Mouse (Mus musculus): ENCODE results near the gene Frmd4a. TPM values are rescaled to one million over a fixed set of nuclear protein-coding genes. Genes with fewer than 3 reads are reported as not detected.

The Frmd4a gene
- total RNA-seq, 1 experiment = 9.3 TPM

DNA sequence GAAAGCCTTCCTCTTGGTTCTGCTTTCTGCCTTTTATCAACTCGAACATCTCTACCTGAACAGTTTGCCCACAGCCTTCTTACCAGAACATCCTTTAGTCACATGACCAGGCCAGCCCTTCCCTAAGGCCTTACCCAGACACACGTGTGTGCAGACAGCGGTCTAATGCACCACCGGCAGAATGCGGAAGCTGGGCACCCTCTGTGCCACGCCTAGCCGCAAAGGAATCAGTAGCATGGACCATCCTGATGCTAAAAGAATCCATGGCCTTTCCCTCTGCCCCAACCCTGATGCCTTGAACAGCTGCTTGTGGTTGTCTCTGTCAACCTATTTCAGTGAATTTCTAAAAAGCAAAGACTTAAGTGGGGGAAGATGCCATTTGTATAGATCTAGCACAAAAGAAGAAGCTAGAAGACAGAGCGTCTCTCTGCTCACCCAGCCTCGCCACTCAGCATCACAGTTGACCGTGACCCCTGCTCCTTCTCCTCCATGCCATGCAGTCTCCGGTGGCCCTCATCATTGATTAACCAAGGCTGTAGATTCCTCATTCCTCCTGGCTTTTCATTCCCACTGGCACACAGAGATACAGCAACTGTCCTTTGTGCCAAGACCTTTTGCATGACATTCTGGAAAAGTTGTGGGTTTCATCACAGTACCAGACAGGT is 514.1 kb downstream of the Frmd4a start:
- no peaks in the 10 kb centered on the region for H3K9me3 ChIP-seq (ENCODE audit: control insufficient read depth, insufficient read depth, low read depth, low read length)
- no peak overlapping the region for H3K4me3 ChIP-seq (ENCODE audit: insufficient read depth in 1 of 2, low read depth in 1 of 2, low read length in 2 of 2, poor library complexity in 1 of 2, severe bottlenecking in 1 of 2)
- H3K9ac ChIP-seq (ENCODE audit: insufficient read depth, low read depth, low read length, poor library complexity, severe bottlenecking) = no peak overlapping the region
- TF ChIP-seq HCFC1 (IDR thresholded peaks at IDR 0.05; ENCODE audit: borderline replicate concordance, insufficient read depth, low read length) (no peak), MAFK (IDR thresholded peaks at IDR 0.05; ENCODE audit: insufficient read depth, low read depth, low read length) (no peak), ZNF384 (IDR thresholded peaks at IDR 0.05; ENCODE audit: low read depth, low read length) (no peak), ZC3H11A (IDR thresholded peaks at IDR 0.05; ENCODE audit: borderline replicate concordance, low read depth, low read length) (no peak), CHD2 (IDR thresholded peaks at IDR 0.05; ENCODE audit: low read depth, low read length) (no peak)
- no peak overlapping the region for H3K27ac ChIP-seq (ENCODE audit: insufficient read depth, low read depth, low read length, poor library complexity, severe bottlenecking)
- H3K4me1 ChIP-seq (ENCODE audit: control insufficient read depth in 2 of 2, insufficient read depth in 2 of 2, low read length in 2 of 2, poor library complexity in 1 of 2) = peaks cover 2 to 6% of the 10 kb centered on the region in 2 experiments; a peak in 2 of 4 replicates
- no peak for DNase-seq (ENCODE audit: low read depth, low spot score)
- in situ Hi-C loops (cut with MboI; ENCODE audit: low sequenced_read_pairs in 2 of 2, unreplicated experiment in 2 of 2) = no loop called here
- H3K36me3 ChIP-seq (ENCODE audit: control insufficient read depth, insufficient read depth, low read length, poor library complexity, severe bottlenecking) = no peaks in the 10 kb centered on the region

- H3K27ac ChIP-seq (ENCODE audit: insufficient read depth, low read depth, low read length, poor library complexity, severe bottlenecking) = no peak overlapping the region
- in situ Hi-C loops (cut with MboI; ENCODE audit: low sequenced_read_pairs in 2 of 2, unreplicated experiment in 2 of 2) = no loop called here
Observed at GRCm38 (mm10) chr2:4532198-4532568, 514.7 kb downstream of the Frmd4a start.

DNA sequence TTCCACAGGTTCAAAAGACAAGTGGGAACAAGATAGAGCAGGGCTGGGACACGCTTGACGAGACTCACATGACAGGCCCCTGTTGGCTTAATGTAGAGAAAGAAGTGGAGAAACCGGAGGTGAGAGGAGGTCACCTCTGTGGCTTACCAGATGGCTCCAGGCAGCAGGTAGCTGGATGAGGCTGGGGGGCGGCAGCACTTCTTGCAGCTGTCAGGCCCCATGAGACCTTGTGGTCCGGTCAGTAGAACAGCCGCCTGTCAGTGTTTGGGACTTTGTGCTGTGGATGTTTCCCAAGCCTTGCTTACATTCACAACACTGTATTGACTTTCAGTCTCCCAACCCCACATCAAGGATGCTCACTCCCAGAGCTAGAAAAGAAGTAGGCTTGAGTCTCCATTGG is 515.4 kb downstream of the Frmd4a start:
- H3K36me3 ChIP-seq (ENCODE audit: control insufficient read depth, insufficient read depth, low read length, poor library complexity, severe bottlenecking) = no peaks in the 10 kb centered on the region
- no peaks in the 10 kb centered on the region for H3K9me3 ChIP-seq (ENCODE audit: control insufficient read depth, insufficient read depth, low read depth, low read length)
- no peak for DNase-seq (ENCODE audit: low read depth, low spot score)
- in situ Hi-C loops (cut with MboI; ENCODE audit: low sequenced_read_pairs in 2 of 2, unreplicated experiment in 2 of 2) = no loop called here
- no peak for TF ChIP-seq MAFK (IDR thresholded peaks at IDR 0.05; ENCODE audit: insufficient read depth, low read depth, low read length)
- H3K4me1 ChIP-seq (ENCODE audit: control insufficient read depth in 2 of 2, insufficient read depth in 2 of 2, low read length in 2 of 2, poor library complexity in 1 of 2) = peaks cover 2 to 6% of the 10 kb centered on the region in 2 experiments; a peak in 2 of 4 replicates
- no peak overlapping the region for H3K27ac ChIP-seq (ENCODE audit: insufficient read depth, low read depth, low read length, poor library complexity, severe bottlenecking)
- H3K4me3 ChIP-seq (ENCODE audit: insufficient read depth in 1 of 2, low read depth in 1 of 2, low read length in 2 of 2, poor library complexity in 1 of 2, severe bottlenecking in 1 of 2) = no peak overlapping the region
- H3K9ac ChIP-seq (ENCODE audit: insufficient read depth, low read depth, low read length, poor library complexity, severe bottlenecking) = no peak overlapping the region

More at GRCm38 (mm10) chr2:4532198-4532568, 514.7 kb downstream of the Frmd4a start:
- TF ChIP-seq CHD2 (IDR thresholded peaks at IDR 0.05; ENCODE audit: low read depth, low read length) (no peak), MAFK (IDR thresholded peaks at IDR 0.05; ENCODE audit: insufficient read depth, low read depth, low read length) (no peak), ZNF384 (IDR thresholded peaks at IDR 0.05; ENCODE audit: low read depth, low read length) (no peak), ZC3H11A (IDR thresholded peaks at IDR 0.05; ENCODE audit: borderline replicate concordance, low read depth, low read length) (no peak), HCFC1 (IDR thresholded peaks at IDR 0.05; ENCODE audit: borderline replicate concordance, insufficient read depth, low read length) (no peak)
- no peak for DNase-seq (ENCODE audit: low read depth, low spot score)
- Histone ChIP-seq H3K36me3 (ENCODE audit: control insufficient read depth, insufficient read depth, low read length, poor library complexity, severe bottlenecking) (no peaks in the 10 kb centered on the region), H3K4me3 (ENCODE audit: insufficient read depth in 1 of 2, low read depth in 1 of 2, low read length in 2 of 2, poor library complexity in 1 of 2, severe bottlenecking in 1 of 2) (no peak overlapping the region), H3K9ac (ENCODE audit: insufficient read depth, low read depth, low read length, poor library complexity, severe bottlenecking) (no peak overlapping the region), H3K4me1 (ENCODE audit: control insufficient read depth in 2 of 2, insufficient read depth in 2 of 2, low read length in 2 of 2, poor library complexity in 1 of 2) (peaks cover 2 to 6% of the 10 kb centered on the region in 2 experiments; a peak in 2 of 4 replicates), H3K9me3 (ENCODE audit: control insufficient read depth, insufficient read depth, low read depth, low read length) (no peaks in the 10 kb centered on the region)

- H3K27ac ChIP-seq (ENCODE audit: insufficient read depth, low read depth, low read length, poor library complexity, severe bottlenecking) = no peak overlapping the region
- H3K36me3 ChIP-seq (ENCODE audit: control insufficient read depth, insufficient read depth, low read length, poor library complexity, severe bottlenecking) = no peaks in the 10 kb centered on the region
- TF ChIP-seq ZNF384 (IDR thresholded peaks at IDR 0.05; ENCODE audit: low read depth, low read length) = no peak
- TF ChIP-seq MAFK (IDR thresholded peaks at IDR 0.05; ENCODE audit: insufficient read depth, low read depth, low read length) = no peak
- TF ChIP-seq CHD2 (IDR thresholded peaks at IDR 0.05; ENCODE audit: low read depth, low read length) = no peak
- no peak for TF ChIP-seq ZC3H11A (IDR thresholded peaks at IDR 0.05; ENCODE audit: borderline replicate concordance, low read depth, low read length)
- TF ChIP-seq HCFC1 (IDR thresholded peaks at IDR 0.05; ENCODE audit: borderline replicate concordance, insufficient read depth, low read length) = no peak
- no peak overlapping the region for H3K9ac ChIP-seq (ENCODE audit: insufficient read depth, low read depth, low read length, poor library complexity, severe bottlenecking)
- DNase-seq (ENCODE audit: low read depth, low spot score) = no peak
- no peak overlapping the region for H3K4me3 ChIP-seq (ENCODE audit: insufficient read depth in 1 of 2, low read depth in 1 of 2, low read length in 2 of 2, poor library complexity in 1 of 2, severe bottlenecking in 1 of 2)
- in situ Hi-C loops (cut with MboI; ENCODE audit: low sequenced_read_pairs in 2 of 2, unreplicated experiment in 2 of 2) = no loop called here
- H3K4me1 ChIP-seq (ENCODE audit: control insufficient read depth in 2 of 2, insufficient read depth in 2 of 2, low read length in 2 of 2, poor library complexity in 1 of 2) = peaks cover 2 to 16% of the 10 kb centered on the region in 2 experiments
- H3K9me3 ChIP-seq (ENCODE audit: control insufficient read depth, insufficient read depth, low read depth, low read length) = no peaks in the 10 kb centered on the region
Observed at GRCm38 (mm10) chr2:4535187-4535864, 517.8 kb downstream of the Frmd4a start.

All from ES-E14 (cell line).